Mouse (Mus musculus) lung, postnatal 0 days (tissue): ENCODE measurements at regions not wholly inside any gene's neighbourhood (a gene's known extent, or its start where the extent isn't known, plus 50 kb on each side); places are given as distances from the start of the nearest gene placed in this dataset.

ENCODE experiments used
- CTCF ChIP-seq: IDR thresholded peaks from 2 replicates; pipeline ENCODE4 v1.5.1; 2016; ENCODE audit warnings: antibody characterized with exemption, mild to moderate bottlenecking
- EP300 ChIP-seq: IDR thresholded peaks from 2 replicates; pipeline ENCODE4 v1.6.1; 2016; ENCODE audit warnings: antibody characterized with exemption, mild to moderate bottlenecking, control low read depth

DNA sequence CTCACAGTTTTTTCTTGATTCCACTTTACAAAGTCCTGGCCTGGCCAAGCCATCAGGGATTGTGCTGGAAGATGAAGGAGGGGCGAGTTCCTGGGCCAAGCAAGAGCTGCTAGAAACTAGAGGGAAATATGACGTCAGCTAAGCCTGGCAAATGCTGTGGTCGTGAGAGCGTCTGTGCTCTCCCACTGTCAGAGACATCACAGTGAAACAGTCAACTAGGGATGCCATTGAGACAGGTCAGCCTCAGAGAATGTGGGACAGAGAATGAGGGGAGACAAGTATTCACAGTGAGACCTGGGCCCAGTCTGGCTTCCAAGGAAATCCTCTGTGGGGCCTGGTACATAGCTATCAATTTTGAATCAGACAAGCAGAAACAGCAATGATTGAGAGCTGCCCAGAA, 252.5 kb upstream of the Myt1l start:
- TF ChIP-seq CTCF (no peak), EP300 (no peak)
